Mouse (Mus musculus): Measurements from ENCODE around the gene Rbfox2.
A peak's percentile ranks its signal among the peaks of the same experiment; 100 is the strongest.

DNA sequence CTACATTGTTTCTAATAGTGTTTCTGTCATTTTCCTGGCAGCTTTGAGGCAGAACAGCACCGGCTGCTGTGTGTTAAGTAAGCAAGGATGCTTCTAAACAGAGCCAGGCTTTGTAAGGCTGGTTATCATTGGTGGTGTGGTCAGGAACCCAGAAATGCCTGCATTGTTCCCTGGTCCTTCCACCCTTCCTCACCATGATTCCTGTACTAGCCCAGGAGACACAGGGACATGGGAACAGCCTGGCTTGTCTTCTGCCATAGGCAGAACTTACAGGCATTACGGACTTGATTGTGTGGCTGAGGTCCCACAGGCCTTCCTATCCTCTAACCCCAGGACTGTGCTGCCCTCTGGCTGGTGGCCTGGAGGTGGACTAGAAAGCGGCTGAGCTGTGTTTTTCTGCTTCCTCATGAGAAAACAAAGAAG is 238.4 kb downstream of the Rbfox2 start:
- TF ChIP-seq POLR2A (IDR thresholded peaks at IDR 0.05; ENCODE audit: low read depth, low read length) (no peak), CTCF (IDR thresholded peaks at IDR 0.05; ENCODE audit: extremely low read depth, insufficient read length, insufficient replicate concordance, low read depth, low read length) (0 out of 2 replicates have a peak, but pooled peaks have one; percentile 6)

All from small intestine, adult 2 months (tissue).